Mouse (Mus musculus): Measurements from ENCODE around the gene Micu1. TPM values are rescaled to one million over a fixed set of nuclear protein-coding genes. Genes with fewer than 3 reads are reported as not detected.

Micu1 gene
- polyA plus RNA-seq, 1 experiment from 2014 or later, result 72.3 TPM

- ATAC-seq (ENCODE audit: borderline replicate concordance, extremely low read depth, low FRiP score, low TSS enrichment), result no peak
- no peak overlapping the region for H3K4me2 ChIP-seq
- no peak overlapping the region for H3K9ac ChIP-seq
- H3K4me1 ChIP-seq, result 0 out of 2 replicates have a peak, but pooled peaks cover 6% of the 10 kb centered on the region
- H3K27me3 ChIP-seq, result no peaks in the 10 kb centered on the region
- H3K27ac ChIP-seq, result no peak overlapping the region
- no peaks in the 10 kb centered on the region for H3K36me3 ChIP-seq
- no peak overlapping the region for H3K4me3 ChIP-seq
- H3K9me3 ChIP-seq, result no peaks in the 10 kb centered on the region
- WGBS, result 63% methylated on average over 6 of the region's 6 CpGs
Measured at GRCm38 (mm10) chr10:59727251-59727650, 25.0 kb downstream of the Micu1 start.

GRCm38 (mm10) chr10:59729261-59729660, 27.0 kb downstream of the Micu1 start:
- WGBS, result 91% methylated on average over 9 of the region's 9 CpGs

GRCm38 (mm10) chr10:59729842-59730241, 27.6 kb downstream of the Micu1 start:
- no peak for ATAC-seq (ENCODE audit: borderline replicate concordance, extremely low read depth, low FRiP score, low TSS enrichment)
- Histone ChIP-seq H3K9ac (no peak overlapping the region), H3K9me3 (no peaks in the 10 kb centered on the region), H3K27me3 (no peaks in the 10 kb centered on the region), H3K4me2 (no peak overlapping the region), H3K4me3 (no peak overlapping the region), H3K4me1 (no peaks in the 10 kb centered on the region), H3K27ac (no peak overlapping the region), H3K36me3 (peaks cover 6% of the 10 kb centered on the region)
- WGBS, result 76% methylated on average over 4 of the region's 4 CpGs

More at GRCm38 (mm10) chr10:59729261-59729660, 27.0 kb downstream of the Micu1 start:
- Histone ChIP-seq H3K27me3 (no peaks in the 10 kb centered on the region), H3K9me3 (no peaks in the 10 kb centered on the region), H3K27ac (no peak overlapping the region), H3K4me1 (0 out of 2 replicates have a peak, but pooled peaks cover 1% of the 10 kb centered on the region), H3K4me2 (no peak overlapping the region), H3K4me3 (no peak overlapping the region), H3K9ac (no peak overlapping the region), H3K36me3 (peaks cover 6% of the 10 kb centered on the region)
- no peak for ATAC-seq (ENCODE audit: borderline replicate concordance, extremely low read depth, low FRiP score, low TSS enrichment)

- no peak overlapping the region for H3K4me3 ChIP-seq
- H3K27ac ChIP-seq, result no peak overlapping the region
- no peak overlapping the region for H3K4me2 ChIP-seq
- no peaks in the 10 kb centered on the region for H3K9me3 ChIP-seq
- ATAC-seq (ENCODE audit: borderline replicate concordance, extremely low read depth, low FRiP score, low TSS enrichment), result no peak
- H3K9ac ChIP-seq, result no peak overlapping the region
- 82% methylated on average over 11 of the region's 11 CpGs for WGBS
- no peaks in the 10 kb centered on the region for H3K27me3 ChIP-seq
- H3K36me3 ChIP-seq, result peaks cover 12% of the 10 kb centered on the region
- peaks cover under 1% of the 10 kb centered on the region; the same call in 1 of the 2 replicates for H3K4me1 ChIP-seq
Measured at GRCm38 (mm10) chr10:59736027-59736598, 33.8 kb downstream of the Micu1 start.

GRCm38 (mm10) chr10:59741448-59741847, 39.2 kb downstream of the Micu1 start:
- Histone ChIP-seq H3K4me3 (no peak overlapping the region), H3K27ac (no peak overlapping the region), H3K4me2 (no peak overlapping the region), H3K4me1 (peaks cover 8% of the 10 kb centered on the region; the same call in 1 of the 2 replicates), H3K36me3 (peaks cover 15% of the 10 kb centered on the region), H3K9ac (no peak overlapping the region), H3K9me3 (no peaks in the 10 kb centered on the region), H3K27me3 (no peaks in the 10 kb centered on the region)
- WGBS, result 15% methylated on average over 4 of the region's 4 CpGs
- ATAC-seq (ENCODE audit: borderline replicate concordance, extremely low read depth, low FRiP score, low TSS enrichment), result no peak

DNA sequence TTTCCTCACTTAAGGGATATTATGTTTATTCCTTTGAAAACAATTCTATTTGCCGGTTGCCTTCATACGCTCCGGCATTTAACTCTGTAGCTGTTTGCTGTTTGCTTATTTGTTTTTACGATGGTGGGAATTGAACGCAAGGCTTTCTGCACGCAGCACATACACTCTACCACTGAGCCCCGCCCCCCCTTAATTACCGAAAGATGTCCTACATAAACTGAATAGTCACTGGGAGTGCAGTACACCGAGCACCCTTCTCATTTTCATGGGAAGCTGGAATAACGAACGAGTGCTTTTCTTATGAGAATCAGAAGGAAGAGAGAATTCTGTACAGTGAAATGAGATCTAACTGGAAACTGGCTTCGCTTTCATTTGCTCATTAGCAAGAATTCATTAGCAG, 41.1 kb downstream of the Micu1 start:
- 92% methylated on average over 12 of the region's 12 CpGs for WGBS
- no peak for ATAC-seq (ENCODE audit: borderline replicate concordance, extremely low read depth, low FRiP score, low TSS enrichment)
- no peaks in the 10 kb centered on the region for H3K9me3 ChIP-seq

DNA sequence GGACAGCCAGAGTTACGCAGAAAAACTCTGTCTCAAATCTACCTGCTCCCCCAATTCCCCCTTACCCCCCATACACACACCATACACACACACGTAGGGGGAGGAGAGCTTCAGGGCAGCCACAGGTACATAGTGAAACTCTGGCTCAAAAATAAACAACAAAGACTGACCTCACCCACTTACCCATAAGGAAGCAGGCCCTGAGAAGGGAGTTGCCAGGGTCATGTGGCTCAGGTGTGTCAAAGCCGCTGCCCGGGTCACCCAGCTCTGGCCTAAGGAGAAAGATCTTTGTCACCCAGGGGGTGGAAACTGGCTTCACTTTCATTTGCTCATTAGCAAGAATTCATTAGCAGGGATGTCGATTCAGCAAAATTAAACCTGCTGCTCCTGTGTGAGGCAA, 41.7 kb downstream of the Micu1 start:
- peaks cover 15% of the 10 kb centered on the region for H3K36me3 ChIP-seq
- peaks cover 8% of the 10 kb centered on the region; the same call in 1 of the 2 replicates for H3K4me1 ChIP-seq
- no peak for ATAC-seq (ENCODE audit: borderline replicate concordance, extremely low read depth, low FRiP score, low TSS enrichment)
- H3K4me2 ChIP-seq, result no peak overlapping the region
- H3K27me3 ChIP-seq, result no peaks in the 10 kb centered on the region
- H3K4me3 ChIP-seq, result no peak overlapping the region
- H3K9ac ChIP-seq, result no peak overlapping the region
- 84% methylated on average over 5 of the region's 5 CpGs for WGBS
- no peak overlapping the region for H3K27ac ChIP-seq
- H3K9me3 ChIP-seq, result no peaks in the 10 kb centered on the region

More for the DNA sequence above, 41.1 kb downstream of the Micu1 start:
- peaks cover 15% of the 10 kb centered on the region for H3K36me3 ChIP-seq
- H3K4me3 ChIP-seq, result no peak overlapping the region
- H3K4me1 ChIP-seq, result peaks cover 8% of the 10 kb centered on the region; the same call in 1 of the 2 replicates
- no peak overlapping the region for H3K9ac ChIP-seq
- H3K27ac ChIP-seq, result no peak overlapping the region
- no peak overlapping the region for H3K4me2 ChIP-seq
- no peaks in the 10 kb centered on the region for H3K27me3 ChIP-seq

GRCm38 (mm10) chr10:59747334-59747733, 45.1 kb downstream of the Micu1 start:
- no peak overlapping the region for H3K4me2 ChIP-seq
- H3K4me1 ChIP-seq, result no peaks in the 10 kb centered on the region
- WGBS, result 58% methylated on average over 7 of the region's 7 CpGs
- ATAC-seq (ENCODE audit: borderline replicate concordance, extremely low read depth, low FRiP score, low TSS enrichment), result no peak
- H3K27ac ChIP-seq, result no peak overlapping the region
- no peak overlapping the region for H3K4me3 ChIP-seq
- no peaks in the 10 kb centered on the region for H3K27me3 ChIP-seq
- no peak overlapping the region for H3K9ac ChIP-seq
- no peaks in the 10 kb centered on the region for H3K9me3 ChIP-seq
- peaks cover 5% of the 10 kb centered on the region for H3K36me3 ChIP-seq

DNA sequence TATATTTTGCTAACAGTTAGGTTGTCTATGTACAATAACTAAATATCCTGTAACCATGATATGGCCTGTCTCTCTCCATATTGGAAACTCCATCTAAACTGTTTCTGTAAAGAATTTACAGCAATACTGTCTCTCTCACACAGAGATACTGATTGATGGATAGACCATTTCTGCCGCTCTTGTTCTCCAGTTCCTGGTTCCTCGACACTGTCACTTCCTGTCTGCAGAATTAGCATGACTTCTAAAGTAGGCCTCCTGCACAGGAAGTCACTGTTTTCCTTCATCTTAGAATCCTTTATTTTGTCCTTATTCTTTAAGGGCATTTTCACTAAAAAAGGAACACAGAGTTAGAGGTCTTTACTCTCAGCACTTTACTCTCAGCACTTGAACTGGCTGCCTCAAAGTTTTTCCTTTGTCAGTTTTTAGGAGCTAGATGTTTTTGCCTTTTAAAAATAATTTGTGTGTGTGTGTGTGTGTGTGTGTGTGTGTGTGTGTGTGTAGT, 46.5 kb downstream of the Micu1 start:
- Histone ChIP-seq H3K27me3 (no peaks in the 10 kb centered on the region), H3K9me3 (no peaks in the 10 kb centered on the region), H3K9ac (no peak overlapping the region), H3K36me3 (peaks cover 6% of the 10 kb centered on the region), H3K4me2 (no peak overlapping the region), H3K27ac (no peak overlapping the region), H3K4me3 (no peak overlapping the region), H3K4me1 (no peaks in the 10 kb centered on the region)
- no peak for ATAC-seq (ENCODE audit: borderline replicate concordance, extremely low read depth, low FRiP score, low TSS enrichment)
- 49% methylated on average over 2 of the region's 2 CpGs for WGBS

- no peaks in the 10 kb centered on the region for H3K9me3 ChIP-seq
- H3K4me2 ChIP-seq, result no peak overlapping the region
- no peak overlapping the region for H3K27ac ChIP-seq
- no peaks in the 10 kb centered on the region for H3K4me1 ChIP-seq
- WGBS, result 70% methylated on average over 9 of the region's 9 CpGs
- no peak overlapping the region for H3K4me3 ChIP-seq
- H3K27me3 ChIP-seq, result no peaks in the 10 kb centered on the region
- H3K36me3 ChIP-seq, result peaks cover 6% of the 10 kb centered on the region
- H3K9ac ChIP-seq, result no peak overlapping the region
- no peak for ATAC-seq (ENCODE audit: borderline replicate concordance, extremely low read depth, low FRiP score, low TSS enrichment)
Measured at GRCm38 (mm10) chr10:59753538-59754069, 51.3 kb downstream of the Micu1 start.

- Histone ChIP-seq H3K27me3 (no peaks in the 10 kb centered on the region), H3K9ac (no peak overlapping the region), H3K4me1 (no peaks in the 10 kb centered on the region), H3K9me3 (no peaks in the 10 kb centered on the region), H3K4me3 (no peak overlapping the region), H3K27ac (no peak overlapping the region), H3K36me3 (peaks cover 6% of the 10 kb centered on the region), H3K4me2 (no peak overlapping the region)
- no peak for ATAC-seq (ENCODE audit: borderline replicate concordance, extremely low read depth, low FRiP score, low TSS enrichment)
- WGBS, result 87% methylated on average over 1 of the region's 1 CpGs
Measured at GRCm38 (mm10) chr10:59754104-59754503, 51.8 kb downstream of the Micu1 start.

GRCm38 (mm10) chr10:59754901-59755300, 52.6 kb downstream of the Micu1 start:
- Histone ChIP-seq H3K27ac (no peak overlapping the region), H3K9me3 (no peaks in the 10 kb centered on the region), H3K27me3 (no peaks in the 10 kb centered on the region), H3K4me2 (no peak overlapping the region), H3K4me3 (no peak overlapping the region), H3K36me3 (peaks cover 6% of the 10 kb centered on the region), H3K9ac (no peak overlapping the region), H3K4me1 (no peaks in the 10 kb centered on the region)
- 92% methylated on average over 1 of the region's 1 CpGs for WGBS
- ATAC-seq (ENCODE audit: borderline replicate concordance, extremely low read depth, low FRiP score, low TSS enrichment), result no peak

Data from lung, embryonic 15.5 days (tissue).